Mouse (Mus musculus): ENCODE results near the gene Olfr1412. TPM values are rescaled to one million over a fixed set of nuclear protein-coding genes. Genes with fewer than 3 reads are reported as not detected.

Olfr1412 gene
- polyA plus RNA-seq, 1 experiment from 2014 or later = not detected

DNA sequence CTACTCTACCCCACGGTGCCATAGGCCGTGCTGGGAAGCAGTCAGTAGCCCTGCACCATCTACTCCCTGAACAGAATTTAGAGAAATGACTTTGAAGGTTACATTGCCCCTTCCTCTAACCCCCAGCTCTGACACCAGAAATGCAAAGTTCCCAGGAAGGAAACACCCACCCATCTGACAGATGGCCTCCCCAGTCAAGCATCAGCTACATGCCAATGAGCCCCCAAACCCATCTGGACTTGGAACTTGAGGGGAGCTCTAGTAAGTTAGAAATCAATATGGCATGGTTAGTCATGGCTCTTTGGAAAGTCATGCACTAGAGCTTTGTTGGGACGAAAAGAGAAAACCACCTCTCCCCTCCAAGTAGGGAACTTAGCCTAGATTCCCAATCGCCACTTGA lies 53.2 kb downstream of the Olfr1412 start:
- H3K4me3 ChIP-seq = no peak overlapping the region
- no peak overlapping the region for H3K4me2 ChIP-seq (replicated peaks)
- ATAC-seq (replicated peaks) = no peak
- no peak overlapping the region for H3K27ac ChIP-seq (replicated peaks)
- peaks cover 31% of the 10 kb centered on the region for H3K4me1 ChIP-seq
- H3K9me3 ChIP-seq = no peaks in the 10 kb centered on the region
- no peaks in the 10 kb centered on the region for H3K27me3 ChIP-seq
- peaks cover 40% of the 10 kb centered on the region for H3K36me3 ChIP-seq
- H3K9ac ChIP-seq (replicated peaks) = no peak overlapping the region
- WGBS = 92% methylated on average over 4 of the region's 4 CpGs

DNA sequence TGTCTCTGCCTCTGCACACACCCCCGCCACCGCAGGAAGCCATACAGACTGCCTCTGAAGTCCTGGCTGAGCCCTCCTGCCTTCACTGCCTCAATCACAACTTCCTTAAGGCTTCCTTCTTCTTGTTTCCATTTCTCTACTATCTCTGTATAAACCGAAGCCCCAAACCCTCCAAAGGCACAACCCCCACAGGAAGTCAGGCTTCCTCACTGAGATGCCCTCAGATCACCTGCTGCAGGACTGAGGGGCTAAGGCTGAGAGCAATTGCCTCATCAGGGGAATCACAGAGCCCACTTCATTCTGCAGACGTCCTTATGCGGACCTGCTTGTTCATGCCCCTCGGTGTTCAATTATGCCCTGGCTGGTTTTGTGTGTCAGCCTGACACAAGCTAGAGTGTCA lies 54.8 kb downstream of the Olfr1412 start:
- WGBS = 91% methylated on average over 6 of the region's 6 CpGs
- H3K4me3 ChIP-seq = peak overlapping the region; percentile 73

More for the DNA sequence above, 54.8 kb downstream of the Olfr1412 start:
- no peaks in the 10 kb centered on the region for H3K9me3 ChIP-seq
- H3K27ac ChIP-seq (replicated peaks) = no peak overlapping the region
- no peaks in the 10 kb centered on the region for H3K27me3 ChIP-seq
- H3K4me1 ChIP-seq = peaks cover 26% of the 10 kb centered on the region
- no peak for ATAC-seq (replicated peaks)
- H3K36me3 ChIP-seq = peaks cover 37% of the 10 kb centered on the region
- H3K4me2 ChIP-seq (replicated peaks) = peak overlapping the region; percentile 93
- H3K9ac ChIP-seq (replicated peaks) = 0 out of 2 replicates have a peak overlapping the region, but pooled peaks have one; percentile 91

Other genes with a start within 250 kb of the Olfr1412 start
- 258 and 266 TPM in 2 replicates for gene Ndufa10, start 111.9 kb upstream of the Olfr1412 start, polyA plus RNA-seq (2015; fragmentation: Nextera tagmentation; extraction: Ambion mirVana)
- gene Olfr1416, start 100.7 kb upstream of the Olfr1412 start, polyA plus RNA-seq (2015; fragmentation: Nextera tagmentation; extraction: Ambion mirVana) = not detected in 2 replicates
- gene Olfr1415, start 89.7 kb upstream of the Olfr1412 start, polyA plus RNA-seq (2015; fragmentation: Nextera tagmentation; extraction: Ambion mirVana) = not detected in 2 replicates
- not detected in 2 replicates for gene Olfr1414, start 67.1 kb upstream of the Olfr1412 start, polyA plus RNA-seq (2015; fragmentation: Nextera tagmentation; extraction: Ambion mirVana)
- not detected in 2 replicates for gene Olfr1413, start 14.5 kb upstream of the Olfr1412 start, polyA plus RNA-seq (2015; fragmentation: Nextera tagmentation; extraction: Ambion mirVana)
- gene Olfr1411, start 8.6 kb downstream of the Olfr1412 start, polyA plus RNA-seq (2015; fragmentation: Nextera tagmentation; extraction: Ambion mirVana) = not detected in 2 replicates
- gene Olfr1410, start 20.0 kb downstream of the Olfr1412 start, polyA plus RNA-seq (2015; fragmentation: Nextera tagmentation; extraction: Ambion mirVana) = not detected in 2 replicates
- not detected in 2 replicates for gene Olfr12, start 32.0 kb downstream of the Olfr1412 start, polyA plus RNA-seq (2015; fragmentation: Nextera tagmentation; extraction: Ambion mirVana)
- 534 and 569 TPM in 2 replicates for gene Cops9, start 56.2 kb downstream of the Olfr1412 start, polyA plus RNA-seq (2015; fragmentation: Nextera tagmentation; extraction: Ambion mirVana)
- gene Otos, start 63.1 kb downstream of the Olfr1412 start, polyA plus RNA-seq (2015; fragmentation: Nextera tagmentation; extraction: Ambion mirVana) = not detected in 2 replicates
- 83.9 and 86.1 TPM in 2 replicates for gene Gpc1, start 245.9 kb downstream of the Olfr1412 start, polyA plus RNA-seq (2015; fragmentation: Nextera tagmentation; extraction: Ambion mirVana)